Comparison of ENCODE assay signal across 15 mouse cellular contexts in the genomic region with DNA sequence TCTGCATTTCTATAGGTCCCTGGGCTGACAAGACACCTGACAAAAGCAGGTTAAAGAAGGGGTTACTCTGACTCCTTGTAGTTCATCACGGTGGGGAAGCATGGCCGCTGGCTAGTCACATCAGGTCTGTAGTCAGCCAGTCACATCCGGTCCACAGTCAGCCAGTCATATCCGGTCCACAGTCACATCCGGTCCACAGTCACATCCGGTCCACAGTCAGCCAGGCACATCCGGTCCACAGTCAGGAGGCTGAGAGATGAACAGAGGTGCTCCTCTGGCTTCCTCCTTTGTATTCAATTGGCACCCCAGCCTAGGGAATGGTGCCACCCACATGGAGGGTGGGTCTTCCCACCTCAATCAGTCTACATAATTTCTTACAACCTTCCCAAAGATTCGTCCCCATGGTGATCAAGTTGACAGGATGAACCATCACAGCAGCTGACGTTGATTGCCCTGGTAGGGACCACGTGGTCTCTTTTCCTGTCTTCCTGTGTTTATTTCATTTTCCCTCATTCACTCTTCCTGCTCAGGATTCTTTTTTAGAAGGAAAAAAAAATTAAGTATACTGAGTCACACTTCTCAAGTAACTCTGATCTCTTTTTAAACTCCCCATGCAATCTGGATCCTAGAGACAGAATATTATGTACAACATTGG. TPM values are rescaled to one million over a fixed set of nuclear protein-coding genes. Genes with fewer than 3 reads are reported as not detected.
DNase-seq lines count a peak whose midpoint lies in the region; ATAC-seq and TF ChIP-seq lines count a peak whose summit lies in the region.
"Had no signal": no experiment of that assay in that cellular context is flagged by ENCODE, and none has a peak within 500 bp of the region (broad histone marks: within the 10 kb centered on the region; RNA-seq: fewer than 3 reads in every experiment).

A gene (minus strand): TSS at position 139 of the 655 bp plus-strand sequence.

- H3K27me3 ChIP-seq in kidney, adult 2 months (replicated peaks; ENCODE audit: control insufficient read depth, insufficient read depth, low read length), result no peaks in the 10 kb centered on the region
- H3K27me3 ChIP-seq in kidney, embryonic 15.5 days, result 0 out of 2 replicates have a peak, but pooled peaks cover 6% of the 10 kb centered on the region
- H3K27me3 ChIP-seq in limb, embryonic 10.5 days (ENCODE audit: low read depth, poor library complexity, severe bottlenecking), result 0 out of 2 replicates have a peak, but pooled peaks cover 11% of the 10 kb centered on the region
- H3K27me3 ChIP-seq in forebrain, embryonic 15.5 days, result no peaks in the 10 kb centered on the region
- H3K27me3 ChIP-seq: hindbrain, embryonic 12.5 days; neural tube, embryonic 13.5 days had no signal

- no peak for TF ChIP-seq CTCF in kidney, adult 2 months (conservative IDR thresholded peaks at IDR 0.05; ENCODE audit: insufficient read depth, insufficient read length, low read depth, low read length)

- no peak within 1 kb of the TSS for H3K9ac ChIP-seq in kidney, embryonic 15.5 days
- H3K9ac ChIP-seq in forebrain, embryonic 15.5 days (replicated peaks), result no peak within 1 kb of the TSS
- H3K9ac ChIP-seq: hindbrain, embryonic 12.5 days; limb, embryonic 12.5 days; neural tube, embryonic 13.5 days had no signal

- 55% methylated on average over 10 of the region's 10 CpGs for WGBS in kidney, adult 2 months
- WGBS in kidney, embryonic 15.5 days, result 76% methylated on average over 10 of the region's 10 CpGs
- WGBS in limb, embryonic 10.5 days, result 78% methylated on average over 10 of the region's 10 CpGs
- 77% methylated on average over 10 of the region's 10 CpGs for WGBS in forebrain, embryonic 15.5 days

- peak; percentile 40 for DNase-seq in kidney, adult 2 months
- DNase-seq in 416B (ENCODE audit: low read depth) (peak; percentile 96), ES-CJ7 (ENCODE audit: low read depth, low spot score) (peak; percentile 92)
- no peak for DNase-seq in heart, postnatal 36 days
- DNase-seq in limb, embryonic 10.5 days (ENCODE audit: low spot score), result no peak
- DNase-seq: cerebellum, adult 2 months; lung, adult 2 months; midbrain, embryonic 14.5 days; right cerebral cortex, postnatal 14 days had no signal

- TF ChIP-seq POLR2A in kidney, adult 2 months (IDR thresholded peaks at IDR 0.05; ENCODE audit: low read depth, low read length), result no peak

- H3K9me3 ChIP-seq in kidney, embryonic 15.5 days (replicated peaks), result no peaks in the 10 kb centered on the region
- H3K9me3 ChIP-seq in limb, embryonic 10.5 days (replicated peaks), result no peaks in the 10 kb centered on the region
- no peaks in the 10 kb centered on the region for H3K9me3 ChIP-seq in forebrain, embryonic 15.5 days
- H3K9me3 ChIP-seq: hindbrain, embryonic 12.5 days; limb, embryonic 12.5 days; neural tube, embryonic 13.5 days had no signal

- intact Hi-C loops in heart, postnatal 36 days (cut with DNase I), result no loop called here

- no peak within 1 kb of the TSS for H3K27ac ChIP-seq in kidney, adult 2 months (ENCODE audit: insufficient read depth, low read depth, low read length)
- H3K27ac ChIP-seq in kidney, embryonic 15.5 days, result no peak within 1 kb of the TSS
- H3K27ac ChIP-seq in limb, embryonic 10.5 days, result no peak within 1 kb of the TSS
- H3K27ac ChIP-seq in forebrain, embryonic 15.5 days (replicated peaks), result no peak within 1 kb of the TSS
- H3K27ac ChIP-seq: hindbrain, embryonic 12.5 days; limb, embryonic 12.5 days; neural tube, embryonic 13.5 days; stomach, postnatal 0 days had no signal

- no peaks in the 10 kb centered on the region for H3K4me1 ChIP-seq in kidney, adult 2 months (ENCODE audit: control insufficient read depth, insufficient read depth, low read length)
- peaks cover 15% of the 10 kb centered on the region for H3K4me1 ChIP-seq in kidney, embryonic 15.5 days
- H3K4me1 ChIP-seq in limb, embryonic 10.5 days, result peaks cover 19% of the 10 kb centered on the region
- H3K4me1 ChIP-seq in forebrain, embryonic 15.5 days, result peaks cover 5% of the 10 kb centered on the region; the same call in 1 of the 2 replicates
- H3K4me1 ChIP-seq: limb, embryonic 12.5 days had no signal

- no peak for ATAC-seq in kidney, embryonic 15.5 days (replicated peaks; ENCODE audit: low FRiP score)
- ATAC-seq in forebrain, embryonic 15.5 days (replicated peaks), result no peak

- no peak within 1 kb of the TSS for H3K4me2 ChIP-seq in kidney, embryonic 15.5 days
- H3K4me2 ChIP-seq in forebrain, embryonic 15.5 days (replicated peaks), result no peak within 1 kb of the TSS
- H3K4me2 ChIP-seq: hindbrain, embryonic 12.5 days; limb, embryonic 12.5 days; neural tube, embryonic 13.5 days had no signal

- H3K36me3 ChIP-seq in kidney, adult 2 months (ENCODE audit: control insufficient read depth, insufficient read depth, low read length), result no peaks in the 10 kb centered on the region
- H3K36me3 ChIP-seq in kidney, embryonic 15.5 days, result no peaks in the 10 kb centered on the region
- H3K36me3 ChIP-seq in limb, embryonic 10.5 days, result no peaks in the 10 kb centered on the region
- no peaks in the 10 kb centered on the region for H3K36me3 ChIP-seq in forebrain, embryonic 15.5 days
- H3K36me3 ChIP-seq: hindbrain, embryonic 12.5 days; limb, embryonic 12.5 days; neural tube, embryonic 13.5 days had no signal

- no peak within 1 kb of the TSS for H3K4me3 ChIP-seq in kidney, adult 2 months (ENCODE audit: insufficient read depth, low read depth, low read length)
- H3K4me3 ChIP-seq in kidney, embryonic 15.5 days (replicated peaks), result no peak within 1 kb of the TSS
- H3K4me3 ChIP-seq in limb, embryonic 10.5 days, result no peak within 1 kb of the TSS
- H3K4me3 ChIP-seq in forebrain, embryonic 15.5 days, result no peak within 1 kb of the TSS
- H3K4me3 ChIP-seq: hindbrain, embryonic 12.5 days; limb, embryonic 12.5 days; neural tube, embryonic 13.5 days had no signal

RNA-seq across cellular contexts. Expression of the gene that starts here (rescaled TPM):
- 63.0 and 66.1 TPM in 2 replicates for polyA plus RNA-seq in kidney, adult 2 months (2012; rRNA removed)
- polyA plus RNA-seq in kidney, embryonic 15.5 days (2015; fragmentation: Nextera tagmentation; extraction: Ambion mirVana), result 0.38 and 0.55 TPM in 2 replicates
- total RNA-seq in heart, postnatal 36 days (2021), result 10 to 100 TPM; 27.0 to 32.1 TPM
- polyA plus RNA-seq in limb, embryonic 10.5 days (2016; fragmentation: Nextera tagmentation; extraction: Ambion mirVana), result 0.15 and 0.30 TPM in 2 replicates
- polyA plus RNA-seq in forebrain, embryonic 15.5 days (2015; fragmentation: Nextera tagmentation; extraction: Ambion mirVana), result 0.45 and 0.76 TPM in 2 replicates
- polyA plus RNA-seq: hindbrain, embryonic 12.5 days; limb, embryonic 12.5 days had no signal

Comparison
In these comparisons a context has a peak if more than half of its experiments do, and no peak if none do; other contexts are left out.
1. RNA of the gene that starts here (polyA plus RNA-seq): 63.0 to 66.1 TPM in kidney, adult 2 months; 0.45 to 0.76 TPM in forebrain, embryonic 15.5 days, 0.38 to 0.55 TPM in kidney, embryonic 15.5 days and 0.15 to 0.30 TPM in limb, embryonic 10.5 days; every median in the first group is over 10 times any median in the second.
2. DNase-seq: peak in kidney, adult 2 months (single experiment), 416B (single experiment) and ES-CJ7 (single experiment); none in heart, postnatal 36 days (0 of 2) and limb, embryonic 10.5 days (single experiment).